Mouse (Mus musculus): Measurements from ENCODE around the gene Slc35d3.

- no peak for TF ChIP-seq POLR2A (IDR thresholded peaks at IDR 0.05; ENCODE audit: borderline replicate concordance, insufficient read depth, low read length)
- no peak for TF ChIP-seq CTCF (IDR thresholded peaks at IDR 0.05; ENCODE audit: borderline replicate concordance, insufficient read depth, low read depth, low read length)
These were observed 25.4 kb upstream of the Slc35d3 start for GRCm38 (mm10) chr10:19876669-19877068.
